Mouse (Mus musculus) intestine, embryonic 15.5 days (tissue): ENCODE measurements around the gene Ciita. TPM values are rescaled to one million over a fixed set of nuclear protein-coding genes. Genes with fewer than 3 reads are reported as not detected.

Experiments
- ATAC-seq: fragments of 200-750 bp; cut with Nextera tagmentation; 2 replicates; pipeline ENCODE4 v1.8.0; 2017; ENCODE audit warnings: moderate TSS enrichment, moderate library complexity
- H3K27ac ChIP-seq: fragments of 300-500 bp; sonication (generic); 2 replicates; pipeline ENCODE4 v1.5.1; 2015; ENCODE audit warnings: mild to moderate bottlenecking, inconsistent platforms
- H3K27me3 ChIP-seq: fragments of 300-500 bp; sonication (generic); replicated peaks from 2 replicates; pipeline ENCODE4 v1.6.1; 2015; ENCODE audit warnings: inconsistent platforms
- H3K36me3 ChIP-seq: fragments of 300-500 bp; sonication (generic); 2 replicates; pipeline ENCODE4 v1.6.1; 2015; ENCODE audit warnings: inconsistent platforms
- H3K4me1 ChIP-seq: fragments of 300-500 bp; sonication (generic); replicated peaks from 2 replicates; pipeline ENCODE4 v1.6.1; 2015; ENCODE audit warnings: inconsistent platforms
- H3K4me2 ChIP-seq: fragments of 300-500 bp; sonication (generic); replicated peaks from 2 replicates; pipeline ENCODE4 v1.6.1; 2015; ENCODE audit warnings: mild to moderate bottlenecking, inconsistent platforms
- H3K4me3 ChIP-seq: fragments of 300-500 bp; sonication (generic); replicated peaks from 2 replicates; pipeline ENCODE4 v1.5.1; 2015; ENCODE audit warnings: inconsistent platforms
- H3K9ac ChIP-seq: fragments of 300-500 bp; sonication (generic); 2 replicates; pipeline ENCODE4 v1.6.1; 2015; ENCODE audit warnings: inconsistent platforms
- H3K9me3 ChIP-seq: fragments of 300-500 bp; sonication (generic); 2 replicates; pipeline ENCODE4 v1.6.1; 2016; ENCODE audit warnings: inconsistent platforms
- WGBS: fragments of 180-500 bp; shearing (Covaris S2); methylation state at CpG from one replicate; pipeline ENCODE4 v1.1.7; 2015; 5-methylcytosine and 5-hydroxymethylcytosine counted together
- polyA plus RNA-seq: library from polyadenylated mRNA; unstranded; fragments of >200 nt; fragmentation: Nextera tagmentation; extraction: Ambion mirVana; gene quantifications from 2 replicates; pipeline ENCODE4 v1.2.1, GENCODE M21; 2015

Ciita gene
- polyA plus RNA-seq, 1 experiment from 2014 or later, result 0.41 TPM

GRCm38 (mm10) chr16:10574936-10575335, 95.1 kb downstream of the Ciita start:
- Histone ChIP-seq H3K4me3 (no peak overlapping the region), H3K9me3 (no peaks in the 10 kb centered on the region), H3K9ac (no peak overlapping the region), H3K4me2 (no peak overlapping the region), H3K36me3 (0 out of 2 replicates have a peak, but pooled peaks cover 2% of the 10 kb centered on the region), H3K4me1 (no peaks in the 10 kb centered on the region), H3K27me3 (no peaks in the 10 kb centered on the region), H3K27ac (no peak overlapping the region)
- WGBS, result 74% methylated on average over 2 of the region's 2 CpGs
- ATAC-seq, result no peak

- ATAC-seq, result no peak
- 92% methylated on average over 4 of the region's 4 CpGs for WGBS
- H3K36me3 ChIP-seq, result 0 out of 2 replicates have a peak, but pooled peaks cover 6% of the 10 kb centered on the region
- H3K4me1 ChIP-seq, result no peaks in the 10 kb centered on the region
- H3K4me3 ChIP-seq, result no peak overlapping the region
- H3K4me2 ChIP-seq, result no peak overlapping the region
- H3K27ac ChIP-seq, result no peak overlapping the region
- no peaks in the 10 kb centered on the region for H3K27me3 ChIP-seq
- H3K9ac ChIP-seq, result no peak overlapping the region
- no peaks in the 10 kb centered on the region for H3K9me3 ChIP-seq
These were observed 96.1 kb downstream of the Ciita start for GRCm38 (mm10) chr16:10575915-10576314.

GRCm38 (mm10) chr16:10577548-10577947, 97.7 kb downstream of the Ciita start:
- 67% methylated on average over 5 of the region's 5 CpGs for WGBS
- Histone ChIP-seq H3K9me3 (no peaks in the 10 kb centered on the region), H3K9ac (no peak overlapping the region), H3K27me3 (no peaks in the 10 kb centered on the region), H3K4me2 (no peak overlapping the region), H3K36me3 (0 out of 2 replicates have a peak, but pooled peaks cover 6% of the 10 kb centered on the region), H3K27ac (no peak overlapping the region), H3K4me3 (no peak overlapping the region), H3K4me1 (no peaks in the 10 kb centered on the region)
- no peak for ATAC-seq

Other genes with a start within 250 kb of the Ciita start
- 20.0 and 20.3 TPM in 2 replicates for gene Emp2, start 166.1 kb upstream of the Ciita start, polyA plus RNA-seq
- 0.15 and 0.25 TPM in 2 replicates for gene Tekt5, start 84.6 kb upstream of the Ciita start, polyA plus RNA-seq
- gene Nubp1, start 68.1 kb upstream of the Ciita start, polyA plus RNA-seq, result 55.4 and 56.6 TPM in 2 replicates
- gene Tvp23a, start 32.7 kb upstream of the Ciita start, polyA plus RNA-seq, result 7.1 and 9.0 TPM in 2 replicates
- gene Dexi, start 63.0 kb downstream of the Ciita start, polyA plus RNA-seq, result 14.1 and 14.7 TPM in 2 replicates
- gene Clec16a, start 65.3 kb downstream of the Ciita start, polyA plus RNA-seq, result 26.8 and 27.2 TPM in 2 replicates